ENCODE assay signal across 13 mouse cellular contexts in the genomic region with DNA sequence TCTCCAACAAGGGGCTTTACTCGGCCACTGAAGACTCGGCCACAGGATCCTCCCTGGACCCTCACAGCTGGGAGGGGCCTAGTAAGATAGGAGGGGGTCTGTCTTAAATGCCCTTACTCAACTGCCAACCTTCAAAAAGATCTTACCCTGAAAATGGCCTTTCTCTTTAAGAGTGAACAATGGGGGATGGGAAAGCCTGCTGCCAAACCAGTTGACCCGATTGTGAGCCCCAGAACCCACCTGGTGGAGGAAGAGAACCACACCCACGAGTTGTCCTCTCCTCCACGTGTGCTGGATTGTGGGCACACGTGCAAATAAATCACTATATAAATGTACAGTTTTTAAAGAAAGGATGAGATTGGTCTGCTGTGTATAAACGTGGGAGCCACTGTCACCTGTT. TPM values are rescaled to one million over a fixed set of nuclear protein-coding genes. Genes with fewer than 3 reads are reported as not detected.
DNase-seq lines count a peak whose midpoint lies in the region; ATAC-seq and TF ChIP-seq lines count a peak whose summit lies in the region.
"Had no signal": no experiment of that assay in that cellular context is flagged by ENCODE, and none has a peak within 500 bp of the region (broad histone marks: within the 10 kb centered on the region; RNA-seq: fewer than 3 reads in every experiment).

No protein-coding gene starts in this region.

- WGBS in heart, embryonic 14.5 days = 63% methylated on average over 7 of the region's 7 CpGs
- 60% methylated on average over 7 of the region's 7 CpGs for WGBS in midbrain, embryonic 12.5 days
- 54% methylated on average over 7 of the region's 7 CpGs for WGBS in midbrain, embryonic 11.5 days
- 46% methylated on average over 7 of the region's 7 CpGs for WGBS in hindbrain, postnatal 0 days
- 49% methylated on average over 7 of the region's 7 CpGs for WGBS in stomach, embryonic 15.5 days
- 48% methylated on average over 7 of the region's 7 CpGs for WGBS in kidney, embryonic 15.5 days

- TF ChIP-seq CTCF in hindbrain, postnatal 0 days (IDR thresholded peaks at IDR 0.05; ENCODE audit: low read depth) = no peak

- DNase-seq in heart, adult 11 months = no peak
- no peak for DNase-seq in midbrain, embryonic 11.5 days (ENCODE audit: low spot score, missing footprints)
- no peak for DNase-seq in hindbrain, postnatal 0 days (ENCODE audit: low spot score)
- DNase-seq in c-Kit-positive CD71-positive TER-119-positive erythroid progenitor cells, embryonic 14.5 days (ENCODE audit: low spot score) = no peak
- DNase-seq: adrenal gland, postnatal 25 days; gastrocnemius, postnatal 25 days; layer of hippocampus, adult 9-11 months; lung, postnatal 14 days had no signal

- H3K27me3 ChIP-seq in heart, embryonic 14.5 days (ENCODE audit: control insufficient read depth, insufficient read depth, low read length) = no peaks in the 10 kb centered on the region
- peaks cover 6% of the 10 kb centered on the region; the same call in 1 of the 2 replicates for H3K27me3 ChIP-seq in midbrain, embryonic 12.5 days
- no peaks in the 10 kb centered on the region for H3K27me3 ChIP-seq in midbrain, embryonic 11.5 days (ENCODE audit: control insufficient read depth, insufficient read depth, low read length)
- H3K27me3 ChIP-seq in hindbrain, postnatal 0 days (ENCODE audit: insufficient read depth, low read length) = no peaks in the 10 kb centered on the region
- H3K27me3 ChIP-seq in stomach, embryonic 15.5 days (replicated peaks) = no peaks in the 10 kb centered on the region
- no peaks in the 10 kb centered on the region for H3K27me3 ChIP-seq in kidney, embryonic 15.5 days
- H3K27me3 ChIP-seq: Patski had no signal

- peak overlapping the region; percentile 35; the same call in 1 of the 2 replicates for H3K4me2 ChIP-seq in heart, embryonic 14.5 days (ENCODE audit: low read length)
- no peak overlapping the region for H3K4me2 ChIP-seq in midbrain, embryonic 12.5 days (replicated peaks)
- no peak overlapping the region for H3K4me2 ChIP-seq in midbrain, embryonic 11.5 days
- H3K4me2 ChIP-seq in hindbrain, postnatal 0 days (ENCODE audit: low read depth, low read length) = no peak overlapping the region
- no peak overlapping the region for H3K4me2 ChIP-seq in stomach, embryonic 15.5 days
- no peak overlapping the region for H3K4me2 ChIP-seq in kidney, embryonic 15.5 days

- peaks cover 30 to 49% of the 10 kb centered on the region in 2 experiments for H3K4me1 ChIP-seq in heart, embryonic 14.5 days (ENCODE audit: control insufficient read depth in 2 of 2, insufficient read depth in 2 of 2, low read length in 2 of 2)
- peaks cover 54% of the 10 kb centered on the region for H3K4me1 ChIP-seq in midbrain, embryonic 12.5 days
- H3K4me1 ChIP-seq in midbrain, embryonic 11.5 days (ENCODE audit: control insufficient read depth, insufficient read depth, low read length) = peaks cover 19% of the 10 kb centered on the region
- peaks cover 31% of the 10 kb centered on the region for H3K4me1 ChIP-seq in hindbrain, postnatal 0 days (ENCODE audit: insufficient read depth, low read length)
- H3K4me1 ChIP-seq in stomach, embryonic 15.5 days = peaks cover 44% of the 10 kb centered on the region
- peaks cover 45% of the 10 kb centered on the region for H3K4me1 ChIP-seq in kidney, embryonic 15.5 days

- H3K36me3 ChIP-seq in heart, embryonic 14.5 days (ENCODE audit: control insufficient read depth, insufficient read depth, low read length) = peaks cover 49% of the 10 kb centered on the region
- H3K36me3 ChIP-seq in midbrain, embryonic 12.5 days = peaks cover 46% of the 10 kb centered on the region
- peaks cover 7% of the 10 kb centered on the region; the same call in 1 of the 2 replicates for H3K36me3 ChIP-seq in midbrain, embryonic 11.5 days (ENCODE audit: control insufficient read depth, insufficient read depth, low read length)
- H3K36me3 ChIP-seq in hindbrain, postnatal 0 days (ENCODE audit: insufficient read depth, low read length) = no peaks in the 10 kb centered on the region; the same call in 1 of the 2 replicates
- peaks cover 12% of the 10 kb centered on the region; the same call in 1 of the 2 replicates for H3K36me3 ChIP-seq in stomach, embryonic 15.5 days
- peaks cover 38% of the 10 kb centered on the region for H3K36me3 ChIP-seq in kidney, embryonic 15.5 days

- ATAC-seq in heart, embryonic 14.5 days (ENCODE audit: insufficient number of reproducible peaks, insufficient read depth, low FRiP score, low read depth) = no peak
- no peak for ATAC-seq in midbrain, embryonic 12.5 days (ENCODE audit: low FRiP score, low read depth)
- no peak for ATAC-seq in midbrain, embryonic 11.5 days (ENCODE audit: low FRiP score)
- ATAC-seq in hindbrain, postnatal 0 days = no peak
- no peak for ATAC-seq in stomach, embryonic 15.5 days (ENCODE audit: insufficient read depth, low FRiP score, low read depth)
- ATAC-seq in kidney, embryonic 15.5 days (replicated peaks; ENCODE audit: low FRiP score) = no peak
- ATAC-seq: Patski had no signal

- no peaks in the 10 kb centered on the region for H3K9me3 ChIP-seq in heart, embryonic 14.5 days (ENCODE audit: control insufficient read depth, low read length)
- no peaks in the 10 kb centered on the region for H3K9me3 ChIP-seq in midbrain, embryonic 12.5 days
- H3K9me3 ChIP-seq in midbrain, embryonic 11.5 days (ENCODE audit: control insufficient read depth, low read length) = no peaks in the 10 kb centered on the region
- H3K9me3 ChIP-seq in hindbrain, postnatal 0 days (ENCODE audit: low read length) = no peaks in the 10 kb centered on the region
- no peaks in the 10 kb centered on the region for H3K9me3 ChIP-seq in stomach, embryonic 15.5 days
- no peaks in the 10 kb centered on the region for H3K9me3 ChIP-seq in kidney, embryonic 15.5 days (replicated peaks)

- H3K27ac ChIP-seq in heart, embryonic 14.5 days (replicated peaks in 1 of 2; ENCODE audit: control insufficient read depth in 1 of 2, insufficient read depth in 1 of 2, low read depth in 2 of 2, low read length in 2 of 2) = peak overlapping the region; percentile 69 to 72; a peak in 3 of 4 replicates
- 0 out of 2 replicates have a peak overlapping the region, but pooled peaks have one; percentile 46 for H3K27ac ChIP-seq in midbrain, embryonic 12.5 days (replicated peaks)
- H3K27ac ChIP-seq in midbrain, embryonic 11.5 days (ENCODE audit: low read depth, low read length) = no peak overlapping the region
- peak overlapping the region; percentile 17 for H3K27ac ChIP-seq in hindbrain, postnatal 0 days
- peak overlapping the region; percentile 41; the same call in 1 of the 2 replicates for H3K27ac ChIP-seq in stomach, embryonic 15.5 days
- H3K27ac ChIP-seq in kidney, embryonic 15.5 days = no peak overlapping the region

- H3K9ac ChIP-seq in heart, embryonic 14.5 days (ENCODE audit: low read length) = 0 out of 2 replicates have a peak overlapping the region, but pooled peaks have one; percentile 11
- H3K9ac ChIP-seq in midbrain, embryonic 12.5 days (replicated peaks) = no peak overlapping the region
- H3K9ac ChIP-seq in midbrain, embryonic 11.5 days (ENCODE audit: low read length) = no peak overlapping the region
- H3K9ac ChIP-seq in hindbrain, postnatal 0 days (replicated peaks; ENCODE audit: low read length) = 0 out of 2 replicates have a peak overlapping the region, but pooled peaks have one; percentile 13
- H3K9ac ChIP-seq in stomach, embryonic 15.5 days = no peak overlapping the region
- H3K9ac ChIP-seq in kidney, embryonic 15.5 days = no peak overlapping the region

- H3K4me3 ChIP-seq in heart, embryonic 14.5 days (ENCODE audit: control insufficient read depth in 1 of 2, insufficient read depth in 1 of 2, low read depth in 1 of 2, low read length in 2 of 2) = no peak overlapping the region
- H3K4me3 ChIP-seq in midbrain, embryonic 12.5 days = no peak overlapping the region
- no peak overlapping the region for H3K4me3 ChIP-seq in midbrain, embryonic 11.5 days (ENCODE audit: low read depth, low read length)
- H3K4me3 ChIP-seq in hindbrain, postnatal 0 days (ENCODE audit: low read length) = no peak overlapping the region
- H3K4me3 ChIP-seq in stomach, embryonic 15.5 days (replicated peaks) = no peak overlapping the region
- H3K4me3 ChIP-seq in kidney, embryonic 15.5 days (replicated peaks) = no peak overlapping the region

RNA-seq across cellular contexts. Expression of a gene that starts 38.9 kb away (rescaled TPM):
- 6.9 and 7.2 TPM in 2 replicates for polyA plus RNA-seq in heart, embryonic 14.5 days (2014; fragmentation: Nextera tagmentation; extraction: Ambion mirVana)
- 5.6 and 6.8 TPM in 2 replicates for polyA plus RNA-seq in midbrain, embryonic 12.5 days (2016; fragmentation: Nextera tagmentation; extraction: Ambion mirVana)
- polyA plus RNA-seq in midbrain, embryonic 11.5 days (2014; fragmentation: Nextera tagmentation; extraction: Ambion mirVana) = 2.7 and 3.1 TPM in 2 replicates
- total RNA-seq in hindbrain, postnatal 0 days (2014; rRNA removed) = 16.1 and 18.8 TPM in 2 replicates
- polyA plus RNA-seq in hindbrain, postnatal 0 days (2015; fragmentation: Nextera tagmentation; extraction: Ambion mirVana) = 3.6 and 3.7 TPM in 2 replicates
- polyA plus RNA-seq in stomach, embryonic 15.5 days (2015; fragmentation: Nextera tagmentation; extraction: Ambion mirVana) = 2.8 and 4.7 TPM in 2 replicates
- 7.0 and 7.2 TPM in 2 replicates for polyA plus RNA-seq in kidney, embryonic 15.5 days (2015; fragmentation: Nextera tagmentation; extraction: Ambion mirVana)

RNA-seq across cellular contexts. Expression of a gene that starts 46.8 kb away (rescaled TPM):
- polyA plus RNA-seq in heart, embryonic 14.5 days (2014; fragmentation: Nextera tagmentation; extraction: Ambion mirVana) = 54.8 and 56.4 TPM in 2 replicates
- 122 and 127 TPM in 2 replicates for polyA plus RNA-seq in midbrain, embryonic 12.5 days (2016; fragmentation: Nextera tagmentation; extraction: Ambion mirVana)
- 97.1 and 100 TPM in 2 replicates for polyA plus RNA-seq in midbrain, embryonic 11.5 days (2014; fragmentation: Nextera tagmentation; extraction: Ambion mirVana)
- total RNA-seq in hindbrain, postnatal 0 days (2014; rRNA removed) = 77.1 and 84.2 TPM in 2 replicates
- 81.2 and 82.2 TPM in 2 replicates for polyA plus RNA-seq in hindbrain, postnatal 0 days (2015; fragmentation: Nextera tagmentation; extraction: Ambion mirVana)
- 58.9 and 63.8 TPM in 2 replicates for polyA plus RNA-seq in stomach, embryonic 15.5 days (2015; fragmentation: Nextera tagmentation; extraction: Ambion mirVana)
- polyA plus RNA-seq in kidney, embryonic 15.5 days (2015; fragmentation: Nextera tagmentation; extraction: Ambion mirVana) = 65.5 and 82.4 TPM in 2 replicates

RNA-seq across cellular contexts. Expression of a gene that starts 58.7 kb away (rescaled TPM):
- polyA plus RNA-seq in heart, embryonic 14.5 days (2014; fragmentation: Nextera tagmentation; extraction: Ambion mirVana) = 7.7 and 8.6 TPM in 2 replicates
- polyA plus RNA-seq in midbrain, embryonic 12.5 days (2016; fragmentation: Nextera tagmentation; extraction: Ambion mirVana) = 0.46 and 0.54 TPM in 2 replicates
- polyA plus RNA-seq in midbrain, embryonic 11.5 days (2014; fragmentation: Nextera tagmentation; extraction: Ambion mirVana) = 0.41 and 0.49 TPM in 2 replicates
- total RNA-seq in hindbrain, postnatal 0 days (2014; rRNA removed) = 4.7 and 8.4 TPM in 2 replicates
- polyA plus RNA-seq in hindbrain, postnatal 0 days (2015; fragmentation: Nextera tagmentation; extraction: Ambion mirVana) = 2.7 and 3.0 TPM in 2 replicates
- polyA plus RNA-seq in stomach, embryonic 15.5 days (2015; fragmentation: Nextera tagmentation; extraction: Ambion mirVana) = 6.4 and 7.8 TPM in 2 replicates
- polyA plus RNA-seq in kidney, embryonic 15.5 days (2015; fragmentation: Nextera tagmentation; extraction: Ambion mirVana) = 5.7 and 6.3 TPM in 2 replicates

Comparison
In these comparisons a context has a peak if more than half of its experiments do, and no peak if none do; other contexts are left out.
1. H3K27ac ChIP-seq: peak in heart, embryonic 14.5 days (2 of 2), midbrain, embryonic 12.5 days (single experiment), hindbrain, postnatal 0 days (single experiment) and stomach, embryonic 15.5 days (single experiment); none in midbrain, embryonic 11.5 days (single experiment) and kidney, embryonic 15.5 days (single experiment).
2. H3K9ac ChIP-seq: peak in heart, embryonic 14.5 days (single experiment) and hindbrain, postnatal 0 days (single experiment); none in midbrain, embryonic 12.5 days (single experiment), midbrain, embryonic 11.5 days (single experiment), stomach, embryonic 15.5 days (single experiment) and kidney, embryonic 15.5 days (single experiment).